26 mouse cellular contexts compared by ENCODE assay signal in the genomic region with DNA sequence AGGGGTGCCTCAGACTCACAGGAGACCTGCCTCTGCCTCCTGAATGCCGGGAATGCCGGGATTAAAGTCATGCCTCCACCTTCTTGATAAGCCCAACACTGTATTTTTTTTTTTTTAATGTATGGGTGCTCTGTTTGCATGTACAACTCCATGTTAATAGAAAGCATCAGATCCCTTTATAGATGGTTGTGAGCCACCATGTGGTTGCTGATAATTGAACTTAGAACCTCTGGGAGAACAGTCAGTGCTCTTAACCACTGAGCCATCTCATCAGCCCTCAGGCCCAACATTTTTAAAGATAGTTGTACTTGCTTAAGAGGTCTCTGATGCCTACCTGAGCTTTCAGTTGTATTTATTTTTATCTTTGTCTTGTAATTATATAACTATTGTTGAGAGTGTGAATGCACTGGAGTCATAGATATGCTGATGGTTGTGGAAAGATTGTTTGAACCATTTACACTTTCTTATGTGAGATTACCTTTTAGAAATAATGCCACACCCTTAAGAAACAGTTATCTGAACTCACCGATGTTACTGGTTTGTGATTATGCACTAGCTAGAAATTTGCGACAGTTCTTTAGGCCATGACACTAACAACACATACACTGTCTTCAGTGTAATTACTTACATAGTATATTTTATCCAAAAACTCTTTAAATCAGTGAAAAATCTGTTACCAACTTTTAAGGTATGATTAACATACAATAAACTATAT. TPM values are rescaled to one million over a fixed set of nuclear protein-coding genes. Genes with fewer than 3 reads are reported as not detected.
DNase-seq lines count a peak whose midpoint lies in the region; ATAC-seq and TF ChIP-seq lines count a peak whose summit lies in the region.
"Had no signal": no experiment of that assay in that cellular context is flagged by ENCODE, and none has a peak within 500 bp of the region (broad histone marks: within the 10 kb centered on the region; RNA-seq: fewer than 3 reads in every experiment).

No protein-coding gene starts in this region.

- peaks cover 11% of the 10 kb centered on the region; the same call in 1 of the 2 replicates for H3K36me3 ChIP-seq in liver, embryonic 12.5 days
- H3K36me3 ChIP-seq in liver, embryonic 14.5 days (replicated peaks; ENCODE audit: control insufficient read depth, insufficient read depth, low read depth) = no peaks in the 10 kb centered on the region
- no peaks in the 10 kb centered on the region for H3K36me3 ChIP-seq in intestine, embryonic 16.5 days (ENCODE audit: control insufficient read depth, insufficient read depth, low read length)
- H3K36me3 ChIP-seq in hindbrain, postnatal 0 days (ENCODE audit: insufficient read depth, low read length) = no peaks in the 10 kb centered on the region
- H3K36me3 ChIP-seq: hindbrain, embryonic 12.5 days; hindbrain, embryonic 15.5 days had no signal

- peak overlapping the region; percentile 55 for H3K27ac ChIP-seq in liver, embryonic 12.5 days
- no peak overlapping the region; the same call in 1 of the 2 replicates for H3K27ac ChIP-seq in liver, embryonic 14.5 days
- H3K27ac ChIP-seq in intestine, embryonic 16.5 days (ENCODE audit: low read length) = no peak overlapping the region
- H3K27ac ChIP-seq in hindbrain, postnatal 0 days = no peak overlapping the region
- H3K27ac ChIP-seq: forebrain, embryonic 10.5 days; forebrain, embryonic 13.5 days; heart, adult 2 months; heart, embryonic 10.5 days; heart, embryonic 13.5 days; hindbrain, embryonic 12.5 days; hindbrain, embryonic 15.5 days had no signal

- WGBS in liver, embryonic 12.5 days (ENCODE audit: insufficient replicate concordance) = 51% methylated on average over 4 of the region's 4 CpGs
- 29% methylated on average over 4 of the region's 4 CpGs for WGBS in liver, embryonic 14.5 days (ENCODE audit: insufficient replicate concordance)
- WGBS in intestine, embryonic 16.5 days = 87% methylated on average over 4 of the region's 4 CpGs
- WGBS in hindbrain, postnatal 0 days = 95% methylated on average over 4 of the region's 4 CpGs

- H3K4me2 ChIP-seq in liver, embryonic 12.5 days = no peak overlapping the region
- peak overlapping the region; percentile 20; the same call in 1 of the 2 replicates for H3K4me2 ChIP-seq in liver, embryonic 14.5 days (ENCODE audit: low read depth)
- H3K4me2 ChIP-seq in intestine, embryonic 16.5 days (ENCODE audit: low read depth, low read length) = no peak overlapping the region
- H3K4me2 ChIP-seq in hindbrain, postnatal 0 days (ENCODE audit: low read depth, low read length) = no peak overlapping the region
- H3K4me2 ChIP-seq: forebrain, embryonic 13.5 days; heart, embryonic 13.5 days; hindbrain, embryonic 12.5 days; hindbrain, embryonic 15.5 days had no signal

- no peak overlapping the region for H3K9ac ChIP-seq in liver, embryonic 12.5 days
- no peak overlapping the region for H3K9ac ChIP-seq in liver, embryonic 14.5 days (replicated peaks)
- H3K9ac ChIP-seq in intestine, embryonic 16.5 days (ENCODE audit: low read depth, low read length) = no peak overlapping the region
- no peak overlapping the region for H3K9ac ChIP-seq in hindbrain, postnatal 0 days (replicated peaks; ENCODE audit: low read length)
- H3K9ac ChIP-seq: forebrain, embryonic 13.5 days; heart, embryonic 13.5 days; hindbrain, embryonic 12.5 days; hindbrain, embryonic 15.5 days had no signal

- no peaks in the 10 kb centered on the region for H3K27me3 ChIP-seq in liver, embryonic 12.5 days (replicated peaks)
- H3K27me3 ChIP-seq in liver, embryonic 14.5 days (ENCODE audit: control insufficient read depth, insufficient read depth, low read length) = no peaks in the 10 kb centered on the region
- no peaks in the 10 kb centered on the region for H3K27me3 ChIP-seq in intestine, embryonic 16.5 days (replicated peaks; ENCODE audit: control insufficient read depth, insufficient read depth, low read length)
- no peaks in the 10 kb centered on the region for H3K27me3 ChIP-seq in hindbrain, postnatal 0 days (ENCODE audit: insufficient read depth, low read length)
- H3K27me3 ChIP-seq: CH12.LX; forebrain, embryonic 13.5 days; heart, embryonic 13.5 days; hindbrain, embryonic 12.5 days; hindbrain, embryonic 15.5 days had no signal

- H3K4me1 ChIP-seq in liver, embryonic 12.5 days = peaks cover 14% of the 10 kb centered on the region
- H3K4me1 ChIP-seq in liver, embryonic 14.5 days (replicated peaks; ENCODE audit: control insufficient read depth in 2 of 2, insufficient read depth in 2 of 2, low read length in 1 of 2) = peaks cover 0 to 4% of the 10 kb centered on the region in 2 experiments; a peak in 3 of 4 replicates
- H3K4me1 ChIP-seq in intestine, embryonic 16.5 days (ENCODE audit: control insufficient read depth, insufficient read depth, low read length) = no peaks in the 10 kb centered on the region
- no peaks in the 10 kb centered on the region for H3K4me1 ChIP-seq in hindbrain, postnatal 0 days (ENCODE audit: insufficient read depth, low read length)
- H3K4me1 ChIP-seq: forebrain, embryonic 10.5 days; forebrain, embryonic 13.5 days; heart, embryonic 10.5 days; hindbrain, embryonic 12.5 days; hindbrain, embryonic 15.5 days had no signal

- intact Hi-C loops in left cerebral cortex, postnatal 25 days (cut with DNase I) = no loop called here

- no peak for DNase-seq in liver
- DNase-seq in liver, embryonic 14.5 days (ENCODE audit: low read depth in 3 of 3, low spot score in 3 of 3) = no peak
- no peak for DNase-seq in hindbrain, postnatal 0 days (ENCODE audit: low spot score)
- no peak for DNase-seq in left cerebral cortex, postnatal 25 days (ENCODE audit: low spot score in 2 of 2)
- DNase-seq: adrenal gland, adult 2 months; adrenal gland, postnatal 14 days; B cell, adult 2 months; cerebellum, adult 11-12 months; cerebellum, adult 9-10 months; cerebellum, postnatal 14 days; gastrocnemius, postnatal 10 days; gastrocnemius, postnatal 36 days; heart, adult 2 months; heart, postnatal 14 days had no signal

- peak; percentile 36; the same call in 1 of the 2 replicates for TF ChIP-seq EP300 in liver, embryonic 14.5 days (IDR thresholded peaks at IDR 0.05; ENCODE audit: low read depth)

- no peak for TF ChIP-seq CTCF in liver, embryonic 14.5 days (IDR thresholded peaks at IDR 0.05; ENCODE audit: low read depth)
- no peak for TF ChIP-seq CTCF in hindbrain, postnatal 0 days (IDR thresholded peaks at IDR 0.05; ENCODE audit: low read depth)

- no peaks in the 10 kb centered on the region for H3K9me3 ChIP-seq in liver, embryonic 12.5 days (replicated peaks)
- H3K9me3 ChIP-seq in liver, embryonic 14.5 days (ENCODE audit: control insufficient read depth, low read length) = no peaks in the 10 kb centered on the region
- no peaks in the 10 kb centered on the region for H3K9me3 ChIP-seq in intestine, embryonic 16.5 days (ENCODE audit: control insufficient read depth, low read length)
- no peaks in the 10 kb centered on the region for H3K9me3 ChIP-seq in hindbrain, postnatal 0 days (ENCODE audit: low read length)
- H3K9me3 ChIP-seq: forebrain, embryonic 10.5 days; forebrain, embryonic 13.5 days; G1E; heart, embryonic 10.5 days; hindbrain, embryonic 12.5 days; hindbrain, embryonic 15.5 days had no signal

- H3K4me3 ChIP-seq in liver, embryonic 12.5 days = no peak overlapping the region
- no peak overlapping the region for H3K4me3 ChIP-seq in liver, embryonic 14.5 days (ENCODE audit: insufficient read depth in 1 of 2, low read depth in 2 of 2, low read length in 2 of 2)
- H3K4me3 ChIP-seq in intestine, embryonic 16.5 days (ENCODE audit: low read length) = no peak overlapping the region
- no peak overlapping the region for H3K4me3 ChIP-seq in hindbrain, postnatal 0 days (ENCODE audit: low read length)
- H3K4me3 ChIP-seq: forebrain, embryonic 10.5 days; forebrain, embryonic 13.5 days; heart, adult 2 months; heart, embryonic 10.5 days; heart, embryonic 13.5 days; hindbrain, embryonic 12.5 days; hindbrain, embryonic 15.5 days had no signal

- ATAC-seq in liver, embryonic 12.5 days = peak; percentile 55
- ATAC-seq in liver, embryonic 14.5 days (ENCODE audit: insufficient read depth) = peak; percentile 70; the same call in 1 of the 2 replicates
- peak; percentile 64 for ATAC-seq in megakaryocyte progenitor cell, adult 5-6 weeks (replicated peaks; ENCODE audit: poor library complexity)
- ATAC-seq in intestine, embryonic 16.5 days = no peak
- no peak for ATAC-seq in hindbrain, postnatal 0 days
- ATAC-seq: forebrain, embryonic 13.5 days; forebrain, embryonic 16.5 days had no signal

RNA-seq across cellular contexts. Expression of gene R3hdm1, which starts 18.0 kb away (rescaled TPM):
- 48.3 and 48.7 TPM in 2 replicates for polyA plus RNA-seq in liver, embryonic 12.5 days (2016; fragmentation: Nextera tagmentation; extraction: Ambion mirVana)
- 19.7 and 20.3 TPM in 2 replicates for polyA plus RNA-seq in liver, embryonic 14.5 days (2012; rRNA removed)
- polyA plus RNA-seq in liver, embryonic 14.5 days (2014; fragmentation: Nextera tagmentation; extraction: Ambion mirVana) = 32.6 and 32.8 TPM in 2 replicates
- total RNA-seq in megakaryocyte progenitor cell, adult 5-6 weeks (2015) = 177 and 192 TPM in 2 replicates
- 34.4 and 62.2 TPM in 2 replicates for total RNA-seq in megakaryocyte progenitor cell, adult 5-6 weeks (2017)
- 38.9 and 44.0 TPM in 2 replicates for polyA plus RNA-seq in intestine, embryonic 16.5 days (2015; fragmentation: Nextera tagmentation; extraction: Ambion mirVana)
- 43.7 and 49.2 TPM in 2 replicates for total RNA-seq in hindbrain, postnatal 0 days (2014; rRNA removed)
- 87.7 and 90.7 TPM in 2 replicates for polyA plus RNA-seq in hindbrain, postnatal 0 days (2015; fragmentation: Nextera tagmentation; extraction: Ambion mirVana)
- 100 to 1,000 TPM; 501 to 534 TPM for total RNA-seq in left cerebral cortex, postnatal 25 days (2021)

RNA-seq across cellular contexts. Expression of gene Zranb3, which starts 18.2 kb away (rescaled TPM):
- polyA plus RNA-seq in liver, embryonic 12.5 days (2016; fragmentation: Nextera tagmentation; extraction: Ambion mirVana) = 7.0 and 7.5 TPM in 2 replicates
- polyA plus RNA-seq in liver, embryonic 14.5 days (2012; rRNA removed) = 2.8 and 3.9 TPM in 2 replicates
- polyA plus RNA-seq in liver, embryonic 14.5 days (2014; fragmentation: Nextera tagmentation; extraction: Ambion mirVana) = 4.1 and 4.4 TPM in 2 replicates
- total RNA-seq in megakaryocyte progenitor cell, adult 5-6 weeks (2015) = 9.1 and 13.2 TPM in 2 replicates
- 12.9 and 14.1 TPM in 2 replicates for total RNA-seq in megakaryocyte progenitor cell, adult 5-6 weeks (2017)
- polyA plus RNA-seq in intestine, embryonic 16.5 days (2015; fragmentation: Nextera tagmentation; extraction: Ambion mirVana) = 4.6 and 5.4 TPM in 2 replicates
- total RNA-seq in hindbrain, postnatal 0 days (2014; rRNA removed) = 8.9 and 10.3 TPM in 2 replicates
- 3.4 and 3.8 TPM in 2 replicates for polyA plus RNA-seq in hindbrain, postnatal 0 days (2015; fragmentation: Nextera tagmentation; extraction: Ambion mirVana)
- total RNA-seq in left cerebral cortex, postnatal 25 days (2021) = 1 to 10 TPM; 6.3 to 6.7 TPM

Comparison
In these comparisons a context has a peak if more than half of its experiments do, and no peak if none do; other contexts are left out.
1. ATAC-seq: peak in liver, embryonic 12.5 days (single experiment), liver, embryonic 14.5 days (single experiment) and megakaryocyte progenitor cell, adult 5-6 weeks (single experiment); none in intestine, embryonic 16.5 days (single experiment) and hindbrain, postnatal 0 days (single experiment).